Mouse (Mus musculus): ENCODE data around the gene Ptpn7.

- no peak for TF ChIP-seq NANOG (IDR thresholded peaks at IDR 0.05; ENCODE audit: borderline replicate concordance, low read length)
- TF ChIP-seq CTCF (conservative IDR thresholded peaks at IDR 0.05; ENCODE audit: low read length) = peak; percentile 66
- TF ChIP-seq POU5F1 (IDR thresholded peaks at IDR 0.05; ENCODE audit: borderline replicate concordance, low read length) = no peak
Measured at GRCm38 (mm10) chr1:135105951-135106350, 26.5 kb upstream of the Ptpn7 start.

Measured in E14TG2a.4 (cell line).